Mouse (Mus musculus): ENCODE results near the gene Gm4353. TPM values are rescaled to one million over a fixed set of nuclear protein-coding genes. Genes with fewer than 3 reads are reported as not detected.

Gene Gm4353
- polyA plus RNA-seq, 1 experiment from 2014 or later, result 1.2 TPM

Other genes starting within 250 kb of the Gm4353 start
- gene Sox6, start 45.8 kb downstream of the Gm4353 start, polyA plus RNA-seq (2015; fragmentation: Nextera tagmentation; extraction: Ambion mirVana), result 31.7 and 34.4 TPM in 2 replicates
- gene 1110004F10Rik, start 45.2 kb downstream of the Gm4353 start, polyA plus RNA-seq (2015; fragmentation: Nextera tagmentation; extraction: Ambion mirVana), result 291 and 297 TPM in 2 replicates
- gene Plekha7, start 223.7 kb upstream of the Gm4353 start, polyA plus RNA-seq (2015; fragmentation: Nextera tagmentation; extraction: Ambion mirVana), result 9.4 and 10.3 TPM in 2 replicates
- gene Rps13, start 249.6 kb upstream of the Gm4353 start, polyA plus RNA-seq (2015; fragmentation: Nextera tagmentation; extraction: Ambion mirVana), result 480 and 532 TPM in 2 replicates